Mouse (Mus musculus): Measurements from ENCODE around the gene Adamtsl5.
"Not testable (repeated sequence)": the region's sequence is repeated elsewhere in the genome, so short reads cannot be mapped to it uniquely, and the experiment has no call there.

Adamtsl5 gene

DNA sequence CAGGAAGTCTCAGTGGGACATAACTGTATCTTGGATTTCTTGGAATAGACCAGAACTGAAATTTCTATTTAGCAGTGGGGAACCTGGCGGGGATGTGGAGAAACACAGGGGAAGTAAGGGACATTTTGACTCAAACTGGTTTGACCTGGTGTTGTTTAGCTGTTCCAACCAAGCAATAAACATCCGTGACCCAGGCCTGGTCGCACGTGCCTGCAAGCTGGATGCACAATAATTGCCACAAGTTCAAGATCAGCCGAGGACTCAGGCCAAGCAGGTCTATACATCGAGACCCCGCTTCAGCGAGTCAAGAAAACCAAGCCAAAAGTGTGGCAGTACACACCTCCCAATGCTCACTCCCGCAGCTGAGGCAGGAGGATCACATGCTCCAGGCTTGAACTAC lies 23.8 kb upstream of the Adamtsl5 start:
- DNase-seq (ENCODE audit: low read depth, low spot score) = no peak

DNA sequence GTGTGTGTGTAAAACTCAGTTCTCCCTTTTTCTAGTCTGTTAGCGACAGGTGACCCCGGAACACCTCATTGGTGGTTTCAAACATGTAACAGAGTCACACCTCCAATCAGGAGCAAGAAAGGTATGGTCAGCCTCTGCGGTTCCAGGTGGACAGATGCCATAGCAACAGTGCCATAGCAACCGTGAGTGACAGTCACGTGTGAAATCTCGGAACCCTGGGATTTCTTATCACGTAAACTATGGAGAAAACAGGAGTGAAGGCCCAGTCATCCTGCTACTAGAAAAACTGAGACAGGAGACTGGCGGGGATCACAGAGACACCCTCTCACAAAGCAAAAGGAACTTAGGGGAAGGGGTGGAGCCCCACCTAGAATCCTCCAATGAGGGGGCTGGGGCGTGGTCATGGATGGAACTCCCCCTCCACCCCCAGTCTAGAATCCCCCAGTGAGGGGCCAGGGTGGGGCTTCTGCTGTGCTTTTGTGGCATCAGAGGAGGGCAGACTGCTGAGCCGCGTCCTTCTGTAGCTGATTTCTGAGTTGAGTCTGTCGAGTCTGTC lies 23.3 kb upstream of the Adamtsl5 start:
- peak; percentile 48 for DNase-seq (ENCODE audit: low read depth, low spot score)

DNA sequence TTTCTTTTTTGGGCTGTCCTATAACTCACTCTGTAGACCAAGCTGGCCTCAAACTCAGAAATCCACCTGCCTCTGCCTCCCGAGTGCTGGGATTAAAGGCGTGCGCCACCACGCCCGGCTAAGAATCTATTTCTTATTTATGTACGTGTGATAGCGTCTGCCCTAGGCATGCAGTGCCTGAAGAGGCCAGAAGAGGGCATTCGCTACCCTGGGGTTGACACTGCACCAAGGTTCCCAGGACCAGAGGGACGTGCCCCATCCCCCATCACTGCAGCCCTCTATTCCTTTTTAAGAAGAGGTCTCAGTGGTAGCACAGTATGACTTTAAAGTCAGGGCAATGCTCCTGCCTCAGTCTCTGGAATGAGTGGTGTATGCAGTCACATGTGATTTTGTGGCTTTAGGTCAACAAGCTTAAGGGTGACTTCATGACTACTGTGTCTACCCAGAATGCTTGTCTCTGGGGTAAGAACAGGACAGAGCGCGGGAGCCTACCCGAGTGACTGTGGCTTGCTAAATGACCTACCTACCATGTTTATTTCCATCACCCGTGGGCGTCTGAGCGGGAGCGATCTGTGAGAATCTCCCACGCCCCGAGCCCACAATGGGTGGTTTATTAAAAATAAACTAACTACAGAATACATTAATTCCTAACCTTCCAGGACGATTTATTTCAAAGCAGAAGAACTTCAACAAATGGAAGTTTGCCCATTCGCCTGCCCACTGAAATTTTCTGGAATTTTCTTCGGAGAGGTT lies 22.0 kb upstream of the Adamtsl5 start:
- peak; percentile 42 for DNase-seq (ENCODE audit: low read depth, low spot score)

DNA sequence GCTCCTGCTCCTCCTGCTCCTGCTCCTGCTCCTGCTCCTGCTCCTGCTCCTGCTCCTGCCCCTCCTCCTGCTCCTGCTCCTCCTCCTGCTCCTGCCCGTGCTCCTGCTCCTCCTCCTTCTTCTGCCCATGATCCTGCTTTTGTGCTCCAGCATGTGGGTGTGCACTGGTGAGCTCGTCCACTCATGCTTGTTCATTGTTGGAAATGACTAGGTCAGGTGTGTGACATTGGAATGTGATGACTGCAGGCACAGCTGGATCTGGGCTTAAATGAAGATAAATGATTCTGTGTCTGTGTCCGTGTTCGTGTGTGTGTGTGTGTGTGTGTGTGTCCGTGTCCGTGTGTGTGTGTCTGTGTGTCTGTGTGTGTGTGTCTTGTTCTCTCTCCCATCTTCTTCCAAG lies 20.2 kb upstream of the Adamtsl5 start:
- DNase-seq (ENCODE audit: low read depth, low spot score) = peak; percentile 50

DNA sequence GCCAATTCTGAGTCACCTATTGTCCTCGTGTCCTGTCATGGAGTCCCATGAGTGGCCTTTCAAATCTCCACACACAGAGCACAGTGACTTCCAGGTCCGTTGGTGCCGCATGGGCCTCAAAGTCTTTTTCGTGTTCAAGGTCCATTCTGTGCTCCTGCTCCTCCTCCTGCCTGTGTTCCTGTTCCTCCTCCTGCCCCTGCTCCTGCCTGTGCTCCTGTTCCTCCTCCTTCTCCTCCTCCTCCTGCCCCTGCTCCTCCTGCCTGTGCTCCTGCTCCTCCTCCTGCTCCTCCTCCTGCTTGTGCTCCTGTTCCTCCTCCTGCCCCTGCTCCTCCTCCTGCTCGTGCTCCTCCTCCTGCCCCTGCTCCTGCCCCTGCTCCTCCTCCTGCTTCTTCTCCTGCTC lies 19.7 kb upstream of the Adamtsl5 start:
- peak; percentile 44 for DNase-seq (ENCODE audit: low read depth, low spot score)

DNA sequence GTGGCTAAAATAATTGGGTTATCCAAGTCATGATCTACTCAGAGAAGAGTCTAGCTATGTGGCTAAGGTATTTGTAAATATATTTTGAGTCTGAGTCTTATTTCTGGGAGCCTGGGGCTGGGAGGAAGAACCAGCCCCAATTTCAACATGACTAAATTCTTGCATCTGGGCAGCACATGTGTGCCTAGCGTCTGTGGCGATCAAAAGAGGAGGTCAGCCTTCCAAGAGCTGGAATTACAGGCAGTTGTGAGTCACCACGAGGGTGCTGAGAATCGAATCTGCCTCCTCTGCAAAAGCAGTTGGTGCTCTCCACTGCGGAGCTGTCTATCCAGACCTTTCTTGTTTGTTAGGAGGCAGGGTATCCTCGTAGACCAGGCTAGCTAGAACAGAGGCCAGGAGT lies 17.5 kb upstream of the Adamtsl5 start:
- DNase-seq (ENCODE audit: low read depth, low spot score) = no peak

DNA sequence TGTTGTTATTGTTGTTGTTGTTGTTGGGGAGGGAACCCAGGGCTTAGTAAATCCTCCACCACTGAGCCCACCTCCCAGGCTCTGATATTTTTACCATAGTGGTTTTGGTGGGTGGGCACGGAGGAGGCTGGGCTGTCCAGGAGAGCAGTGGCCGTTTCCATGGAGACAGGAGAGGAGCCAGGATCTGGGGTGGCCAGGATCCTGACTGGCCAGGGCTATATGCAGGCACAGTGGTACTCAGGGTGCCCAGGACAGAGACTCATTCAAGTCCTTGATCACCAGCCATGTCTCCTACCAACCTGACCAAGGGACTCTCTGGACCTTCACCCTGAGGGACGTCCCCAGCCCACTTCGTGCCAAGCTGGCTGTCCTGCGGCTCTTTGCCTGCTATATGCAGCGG lies 15.5 kb upstream of the Adamtsl5 start:
- DNase-seq (ENCODE audit: low read depth, low spot score) = no peak

DNA sequence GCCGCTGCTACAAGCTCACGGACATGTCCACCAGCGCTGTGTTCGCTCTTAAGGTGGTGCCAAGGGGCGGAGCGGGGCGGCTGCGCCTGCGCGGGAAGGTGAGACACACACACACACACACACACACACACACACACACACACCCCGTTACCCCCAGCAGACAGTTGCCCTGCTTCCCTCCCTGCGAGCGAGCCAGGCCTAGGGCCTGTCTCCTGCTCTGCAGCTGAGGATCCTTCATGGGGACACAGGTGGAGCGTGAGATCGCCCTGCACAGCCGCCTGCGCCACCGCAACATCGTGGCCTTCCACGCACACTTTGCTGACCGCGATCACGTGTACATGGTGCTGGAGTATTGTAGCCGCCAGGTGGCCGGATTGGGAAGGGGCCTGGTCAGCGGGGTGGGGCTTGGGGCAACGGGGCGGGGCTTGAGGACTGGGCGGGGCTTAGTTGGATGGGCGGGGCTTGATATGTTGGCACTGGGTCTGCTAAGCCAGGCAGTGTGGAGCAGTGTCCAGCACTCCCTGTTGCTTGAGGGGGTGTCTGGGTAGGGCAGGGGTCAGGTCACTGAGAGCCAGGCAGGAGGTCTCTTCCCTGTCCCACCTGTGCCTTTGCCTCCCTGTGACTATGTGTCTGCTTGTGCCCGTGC lies 9.9 kb upstream of the Adamtsl5 start:
- DNase-seq (ENCODE audit: low read depth, low spot score) = no peak

DNA sequence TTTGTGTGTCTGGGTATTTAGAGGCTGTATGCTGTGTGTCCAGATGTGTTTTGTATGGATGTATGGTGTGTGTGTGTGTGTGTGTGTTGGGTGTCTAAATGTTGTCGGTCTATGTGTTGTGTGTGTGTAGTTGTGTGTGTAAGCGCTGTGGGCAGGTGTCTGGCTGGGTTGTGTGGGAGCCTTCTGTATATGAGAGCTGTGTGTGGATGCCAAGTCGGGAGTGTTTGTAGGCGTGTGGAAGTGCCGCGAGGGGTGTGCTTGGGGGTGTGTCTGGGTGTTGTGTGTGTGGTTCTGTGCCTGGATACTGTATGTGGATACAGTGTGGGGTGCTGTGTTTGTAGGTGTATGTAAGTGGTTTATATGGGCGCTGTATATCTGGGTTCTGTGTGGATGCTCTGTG lies 9.1 kb upstream of the Adamtsl5 start:
- DNase-seq (ENCODE audit: low read depth, low spot score) = no peak

DNA sequence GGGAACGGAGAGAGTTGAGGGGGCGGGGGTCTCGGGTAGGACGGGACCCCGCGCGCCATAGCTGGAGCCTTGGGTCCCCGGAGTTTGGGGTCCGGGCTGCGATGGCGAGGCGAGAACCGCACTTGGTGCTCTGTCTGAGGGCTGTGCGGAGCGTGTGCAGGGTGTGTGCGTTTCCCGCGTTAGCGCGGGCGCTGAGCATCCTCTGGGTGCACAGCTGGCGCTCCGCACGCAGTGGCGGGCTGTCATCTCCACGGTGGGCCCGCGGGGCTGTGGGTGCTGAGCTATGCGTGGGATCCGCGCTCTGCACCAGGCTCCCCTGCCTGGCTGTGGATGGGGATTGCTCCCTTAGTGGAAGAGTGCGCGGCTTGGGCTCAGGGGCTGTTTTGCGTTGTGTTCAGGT lies 8.5 kb upstream of the Adamtsl5 start:
- DNase-seq (ENCODE audit: low read depth, low spot score) = no peak

DNA sequence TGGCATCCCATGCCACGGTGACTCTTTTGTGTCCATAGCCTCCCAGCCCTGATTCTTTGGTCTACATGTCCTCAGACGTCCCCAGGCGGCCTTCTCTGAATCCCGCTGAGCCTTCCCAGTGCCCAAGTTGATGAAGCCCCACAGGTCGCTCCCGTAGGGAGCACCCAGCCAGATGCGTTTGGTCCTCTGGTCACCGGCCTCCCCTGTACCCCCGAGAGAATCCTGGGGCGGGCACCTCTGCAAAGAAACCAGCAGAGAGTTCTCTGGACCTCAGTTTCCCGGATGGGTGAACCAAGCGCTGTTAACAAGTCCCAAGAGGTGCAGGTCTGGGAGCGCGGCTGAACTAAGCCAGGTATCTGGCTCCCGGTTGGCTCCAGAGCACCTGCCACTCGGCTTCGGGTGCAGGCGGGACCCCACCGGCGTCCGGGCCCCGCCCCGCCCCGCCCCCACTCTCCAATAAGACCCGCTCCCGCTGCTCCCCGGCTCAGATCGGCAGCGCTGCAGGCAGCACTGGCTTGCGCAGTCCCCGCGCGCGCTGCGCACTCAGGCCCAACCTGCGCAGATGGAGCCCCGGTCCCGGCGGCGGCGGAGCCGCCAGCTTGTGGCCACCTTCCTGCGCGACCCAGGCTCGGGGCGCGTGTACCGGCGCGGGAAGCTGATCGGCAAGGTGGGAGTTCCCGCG lies 7.9 kb upstream of the Adamtsl5 start, which contains the start of gene Plk5:
Plk5 (plus strand) TSS at position 459 of the 682 bp plus-strand sequence.
- no peak for DNase-seq (ENCODE audit: low read depth, low spot score)

DNA sequence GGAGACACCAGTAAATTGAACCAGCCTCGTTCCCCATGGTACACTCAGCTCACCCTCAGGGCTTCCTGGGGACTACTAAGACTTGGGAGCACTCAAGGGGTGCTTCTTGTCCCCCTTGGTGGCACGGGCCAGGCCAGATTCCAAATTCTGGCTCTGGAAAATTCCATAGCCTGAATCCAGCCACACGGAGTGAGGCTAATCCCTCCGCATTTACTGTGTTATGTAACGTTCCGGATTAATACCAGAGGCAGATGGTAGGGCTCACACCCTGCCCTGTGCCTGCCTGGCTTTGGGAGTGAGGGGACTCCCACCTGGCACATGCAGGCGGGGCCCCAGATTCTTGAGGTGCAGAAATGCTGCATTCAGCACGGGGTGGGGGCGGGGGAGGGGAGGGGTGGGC lies 7.2 kb upstream of the Adamtsl5 start:
- no peak for DNase-seq (ENCODE audit: low read depth, low spot score)

DNA sequence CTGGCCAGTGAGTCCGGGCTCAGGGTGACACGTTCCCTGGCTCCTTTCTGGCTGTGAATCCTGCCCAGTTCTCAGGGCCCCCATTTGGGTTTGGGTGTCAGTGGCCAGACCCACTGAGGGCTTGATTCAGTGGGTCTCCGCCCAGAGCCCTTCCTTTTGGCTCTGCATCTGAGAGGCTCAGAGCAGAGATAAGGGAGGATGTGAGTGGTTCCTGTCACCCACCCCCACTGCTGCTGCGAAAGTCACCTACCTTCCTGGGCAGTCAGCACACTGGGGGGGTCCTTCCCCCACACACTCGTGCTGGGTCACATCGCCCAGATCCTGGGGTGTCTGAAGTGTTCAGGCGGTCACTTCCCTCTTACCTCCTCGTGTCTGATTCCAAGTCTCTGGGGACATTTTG lies 4.5 kb upstream of the Adamtsl5 start:
- DNase-seq (ENCODE audit: low read depth, low spot score) = no peak

DNA sequence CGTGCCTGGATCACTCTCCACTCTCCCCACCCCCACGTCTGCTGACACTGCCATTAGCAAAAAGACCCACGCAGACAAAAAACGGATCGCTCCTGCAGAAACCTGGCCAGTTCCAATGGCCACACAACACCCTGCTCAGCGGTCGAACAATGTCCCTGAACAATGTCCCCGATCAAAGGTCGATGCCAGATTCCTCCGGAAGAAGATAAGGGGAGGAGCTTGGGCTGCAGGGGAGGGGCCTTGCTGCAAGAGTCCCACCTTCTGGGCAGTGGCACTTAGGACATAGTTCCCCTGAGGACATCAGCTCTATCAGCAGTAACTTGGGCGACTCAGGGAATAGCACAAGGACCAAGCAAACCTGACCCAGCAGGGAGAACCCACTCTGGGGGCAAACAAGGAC lies 3.7 kb upstream of the Adamtsl5 start:
- no peak for DNase-seq (ENCODE audit: low read depth, low spot score)

DNA sequence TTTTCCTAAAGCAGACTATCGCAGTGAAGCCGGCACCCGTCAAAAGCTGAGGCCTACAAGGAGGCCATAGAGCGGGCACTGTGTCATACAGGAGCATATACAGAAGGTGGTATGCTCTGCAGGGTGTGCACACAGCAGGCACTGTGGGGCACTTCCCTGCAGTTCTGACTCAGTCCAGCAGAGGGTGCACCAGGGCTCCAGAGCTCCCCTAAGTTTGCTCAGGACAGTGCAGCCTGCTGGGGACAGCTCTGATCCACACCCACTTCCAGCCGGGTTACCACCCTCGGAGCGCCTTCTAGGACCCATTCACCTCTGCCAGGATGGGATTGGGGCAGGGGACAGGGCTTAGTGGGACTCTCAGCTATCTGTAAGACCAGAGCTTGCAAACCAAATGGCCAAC lies 2.1 kb upstream of the Adamtsl5 start:
- DNase-seq (ENCODE audit: low read depth, low spot score) = peak; percentile 79

DNA sequence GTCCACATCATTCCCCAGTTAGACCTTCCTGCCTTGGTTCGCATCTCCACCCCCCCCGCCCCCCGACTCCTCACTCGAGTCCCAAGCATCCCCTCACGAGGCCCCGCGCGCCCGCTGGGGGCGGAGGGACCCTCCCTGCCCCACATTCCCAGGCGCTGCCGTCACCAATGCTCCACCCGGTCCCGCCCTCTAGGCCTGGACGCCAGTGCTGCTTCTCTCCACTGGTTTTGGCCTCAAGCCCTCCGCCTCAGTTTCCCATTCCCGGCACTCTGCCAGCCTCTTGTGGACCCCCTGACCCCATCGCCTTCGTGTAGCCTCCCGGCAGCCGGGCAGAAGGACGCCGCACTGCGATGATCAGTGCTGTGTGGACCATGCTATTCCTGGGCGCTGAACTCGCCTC lies 769 bp upstream of the Adamtsl5 start:
- DNase-seq (ENCODE audit: low read depth, low spot score) = no peak

DNA sequence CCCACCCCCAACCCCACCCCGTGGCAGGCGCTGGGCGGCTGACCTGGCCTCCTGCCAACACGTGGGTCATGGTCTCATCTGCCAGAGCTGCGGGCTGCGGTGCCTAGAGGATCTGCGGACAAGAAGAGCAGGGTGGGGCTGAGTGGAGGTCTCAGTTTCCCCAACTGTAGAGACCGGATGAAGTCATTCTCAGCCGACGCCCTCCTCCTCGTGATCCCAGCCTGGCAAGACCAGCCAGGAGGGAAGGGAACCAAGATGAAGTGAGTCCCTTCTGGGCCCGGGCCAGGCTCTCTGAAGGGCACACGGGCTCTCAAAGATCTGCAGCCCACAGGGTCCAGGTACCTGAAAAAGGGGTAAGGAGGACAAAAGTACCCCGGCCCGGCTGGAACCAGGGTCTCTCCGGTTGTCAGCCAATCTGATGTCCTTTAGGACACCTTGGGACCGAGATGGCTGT lies 671 bp downstream of the Adamtsl5 start:
- DNase-seq (ENCODE audit: low read depth, low spot score) = no peak

DNA sequence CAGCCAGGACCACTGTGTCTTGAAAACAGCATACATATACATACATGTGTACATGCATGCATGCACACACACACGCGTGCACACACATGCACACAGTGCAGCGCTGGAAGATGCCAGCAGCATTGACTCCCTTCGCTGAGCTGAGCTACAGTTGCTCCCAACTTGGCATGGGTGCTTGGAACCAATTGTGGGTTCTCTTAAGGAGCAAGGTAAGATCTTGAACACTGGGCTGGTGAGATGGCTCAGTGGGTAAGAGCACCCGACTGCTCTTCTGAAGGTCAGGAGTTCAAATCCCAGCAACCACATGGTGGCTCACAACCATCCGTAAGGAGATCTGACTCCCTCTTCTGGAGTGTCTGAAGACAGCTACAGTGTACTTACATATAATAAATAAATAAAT lies 2.3 kb downstream of the Adamtsl5 start:
- not testable (repeated sequence) for DNase-seq (ENCODE audit: low read depth, low spot score)

DNA sequence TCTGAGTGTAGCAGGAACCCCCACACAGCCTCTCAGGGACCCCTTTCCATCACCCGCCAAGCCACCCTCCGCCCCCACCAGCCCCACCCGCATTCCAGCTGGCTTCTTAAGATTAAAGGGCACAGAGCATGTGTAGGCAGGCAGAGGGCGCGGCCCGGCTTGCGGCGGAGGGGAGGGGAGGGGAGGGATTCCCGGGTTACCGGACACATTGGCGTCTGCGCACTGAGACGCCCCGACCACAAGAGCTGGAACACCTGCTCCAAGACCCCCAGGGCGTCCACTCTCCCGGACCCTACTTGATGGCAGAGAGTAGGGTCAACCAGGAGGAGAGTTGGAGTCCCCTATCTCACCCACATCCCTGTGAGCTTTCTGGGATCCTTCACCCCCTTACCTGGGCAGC lies 3.1 kb downstream of the Adamtsl5 start:
- DNase-seq (ENCODE audit: low read depth, low spot score) = peak; percentile 56

DNA sequence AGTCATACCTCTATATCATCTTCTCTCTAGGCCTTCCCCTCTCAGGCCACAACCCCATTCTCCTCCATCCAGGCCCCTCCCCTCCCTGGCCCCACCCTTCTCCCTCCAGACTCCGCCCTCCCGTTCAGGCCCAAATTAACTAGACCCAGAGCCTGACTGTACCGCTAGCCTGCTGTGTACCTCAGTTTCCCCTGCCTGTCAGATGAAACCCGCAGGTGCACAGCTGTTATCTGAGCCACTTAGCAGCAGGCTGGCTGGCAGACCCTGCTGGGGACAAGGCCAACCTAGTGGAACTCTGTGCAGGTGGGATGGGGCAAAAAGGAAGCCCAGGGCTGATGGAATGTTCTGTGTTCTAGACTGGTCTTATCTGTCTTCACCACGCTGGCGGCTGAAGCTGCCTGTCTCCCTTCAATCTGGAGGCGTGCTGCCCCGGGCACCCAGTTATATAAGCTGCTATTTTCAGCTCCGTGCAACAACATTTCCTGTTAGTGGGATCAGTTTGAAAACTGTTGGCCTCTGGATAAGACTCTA lies 4.0 kb downstream of the Adamtsl5 start:
- peak; percentile 26 for DNase-seq (ENCODE audit: low read depth, low spot score)

DNA sequence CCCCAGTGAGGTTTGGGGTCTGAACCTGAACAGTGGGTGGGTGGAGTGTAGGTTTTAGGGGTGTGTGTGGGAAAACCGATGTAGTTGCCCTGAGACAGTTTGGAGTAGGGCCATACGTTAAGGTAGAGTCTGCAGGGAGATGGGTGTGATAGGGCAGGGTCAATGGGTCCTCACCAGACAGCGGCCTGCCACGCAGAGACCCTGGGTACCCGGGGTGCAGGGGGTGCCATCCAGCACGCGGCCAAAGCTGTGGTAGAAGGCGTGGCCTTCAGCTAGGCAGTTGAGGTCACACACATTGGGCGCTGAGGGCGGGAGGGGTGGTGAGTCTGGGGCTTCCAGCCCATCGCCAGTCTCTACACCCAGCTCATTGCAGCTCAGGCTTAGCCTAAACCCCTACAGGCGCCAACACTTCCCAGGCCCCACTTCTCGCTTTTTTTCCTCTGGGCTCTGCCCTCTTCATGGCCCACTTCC lies 4.8 kb downstream of the Adamtsl5 start:
- DNase-seq (ENCODE audit: low read depth, low spot score) = peak; percentile 36
